Mouse (Mus musculus) kidney, embryonic 15.5 days (tissue): ENCODE results near the gene Ell3. TPM values are rescaled to one million over a fixed set of nuclear protein-coding genes. Genes with fewer than 3 reads are reported as not detected.

Source experiments
- ATAC-seq: fragments of 200-750 bp; cut with Nextera tagmentation; replicated peaks from 2 replicates; pipeline ENCODE4 v1.8.0; 2017; ENCODE audit warnings: moderate TSS enrichment; ENCODE audit not compliant: low FRiP score
- H3K27ac ChIP-seq: fragments of 300-500 bp; sonication (generic); 2 replicates; pipeline ENCODE4 v1.5.1; 2015; ENCODE audit warnings: mild to moderate bottlenecking, inconsistent platforms
- H3K27me3 ChIP-seq: fragments of 300-500 bp; sonication (generic); 2 replicates; pipeline ENCODE4 v1.6.1; 2015; ENCODE audit warnings: inconsistent platforms
- H3K36me3 ChIP-seq: fragments of 300-500 bp; sonication (generic); 2 replicates; pipeline ENCODE4 v1.6.1; 2015; ENCODE audit warnings: inconsistent platforms
- H3K4me1 ChIP-seq: fragments of 300-500 bp; sonication (generic); 2 replicates; pipeline ENCODE4 v1.6.1; 2015; ENCODE audit warnings: inconsistent platforms
- H3K4me2 ChIP-seq: fragments of 300-500 bp; sonication (generic); 2 replicates; pipeline ENCODE4 v1.6.1; 2015; ENCODE audit warnings: moderate library complexity, mild to moderate bottlenecking, inconsistent platforms
- H3K4me3 ChIP-seq: fragments of 300-500 bp; sonication (generic); replicated peaks from 2 replicates; pipeline ENCODE4 v1.5.1; 2015; ENCODE audit warnings: mild to moderate bottlenecking, inconsistent platforms
- H3K9ac ChIP-seq: fragments of 300-500 bp; sonication (generic); 2 replicates; pipeline ENCODE4 v1.6.1; 2015; ENCODE audit warnings: mild to moderate bottlenecking, inconsistent platforms
- H3K9me3 ChIP-seq: fragments of 300-500 bp; sonication (generic); replicated peaks from 2 replicates; pipeline ENCODE4 v1.6.1; 2016; ENCODE audit warnings: inconsistent platforms
- WGBS: fragments of 180-500 bp; shearing (Covaris S2); methylation state at CpG from one replicate; pipeline ENCODE4 v1.1.7; 2015; ENCODE audit warnings: mixed read lengths; 5-methylcytosine and 5-hydroxymethylcytosine counted together
- polyA plus RNA-seq: library from polyadenylated mRNA; unstranded; fragments of >200 nt; fragmentation: Nextera tagmentation; extraction: Ambion mirVana; gene quantifications from 2 replicates; pipeline ENCODE4 v1.2.1, GENCODE M21; 2015

Gene Ell3
- polyA plus RNA-seq, 1 experiment from 2014 or later, result 11.2 TPM

GRCm38 (mm10) chr2:121445117-121445516 lies 1.0 kb upstream of the Ell3 start:
- no peak overlapping the region for H3K4me2 ChIP-seq
- H3K4me3 ChIP-seq, result no peak overlapping the region
- H3K36me3 ChIP-seq, result peaks cover 2% of the 10 kb centered on the region; the same call in 1 of the 2 replicates
- no peak overlapping the region for H3K27ac ChIP-seq
- H3K27me3 ChIP-seq, result no peaks in the 10 kb centered on the region
- peaks cover 28% of the 10 kb centered on the region for H3K4me1 ChIP-seq
- no peak overlapping the region for H3K9ac ChIP-seq
- 86% methylated on average over 3 of the region's 3 CpGs for WGBS
- no peak for ATAC-seq
- no peaks in the 10 kb centered on the region for H3K9me3 ChIP-seq

- WGBS, result 3% methylated on average over 8 of the region's 8 CpGs
Observed at GRCm38 (mm10) chr2:121443068-121443349, 1.1 kb downstream of the Ell3 start.

GRCm38 (mm10) chr2:121442259-121443067 lies 1.6 kb downstream of the Ell3 start:
- ATAC-seq, result peak; percentile 90
- Histone ChIP-seq H3K27me3 (no peaks in the 10 kb centered on the region), H3K4me3 (peak overlapping the region; percentile 61), H3K4me1 (peaks cover 19% of the 10 kb centered on the region), H3K36me3 (peaks cover 28% of the 10 kb centered on the region), H3K9ac (peak overlapping the region; percentile 53), H3K4me2 (peak overlapping the region; percentile 97), H3K9me3 (no peaks in the 10 kb centered on the region), H3K27ac (peak overlapping the region; percentile 45; the same call in 1 of the 2 replicates)
- WGBS, result under 1% methylated on average over 30 of the region's 30 CpGs

More at GRCm38 (mm10) chr2:121443068-121443349, 1.1 kb downstream of the Ell3 start:
- H3K4me3 ChIP-seq, result peak overlapping the region; percentile 61
- peak overlapping the region; percentile 45; the same call in 1 of the 2 replicates for H3K27ac ChIP-seq
- H3K4me2 ChIP-seq, result peak overlapping the region; percentile 97
- H3K9ac ChIP-seq, result peak overlapping the region; percentile 53
- H3K9me3 ChIP-seq, result no peaks in the 10 kb centered on the region
- ATAC-seq, result no peak
- H3K27me3 ChIP-seq, result no peaks in the 10 kb centered on the region
- peaks cover 23% of the 10 kb centered on the region for H3K36me3 ChIP-seq
- H3K4me1 ChIP-seq, result peaks cover 25% of the 10 kb centered on the region

GRCm38 (mm10) chr2:121441800-121442199 lies 2.3 kb downstream of the Ell3 start:
- H3K9me3 ChIP-seq, result no peaks in the 10 kb centered on the region
- no peaks in the 10 kb centered on the region for H3K27me3 ChIP-seq
- 7% methylated on average over 11 of the region's 11 CpGs for WGBS
- ATAC-seq, result peak; percentile 43; the same call in 1 of the 2 replicates
- peaks cover 19% of the 10 kb centered on the region for H3K4me1 ChIP-seq
- H3K4me2 ChIP-seq, result peak overlapping the region; percentile 97
- peak overlapping the region; percentile 53 for H3K9ac ChIP-seq
- peak overlapping the region; percentile 61 for H3K4me3 ChIP-seq
- no peak overlapping the region for H3K27ac ChIP-seq
- H3K36me3 ChIP-seq, result peaks cover 35% of the 10 kb centered on the region

GRCm38 (mm10) chr2:121440834-121441605 lies 3.1 kb downstream of the Ell3 start:
- Histone ChIP-seq H3K36me3 (peaks cover 41% of the 10 kb centered on the region), H3K4me1 (peaks cover 19% of the 10 kb centered on the region)
- 55% methylated on average over 5 of the region's 5 CpGs for WGBS

GRCm38 (mm10) chr2:121439746-121440145 lies 4.3 kb downstream of the Ell3 start:
- peaks cover 53% of the 10 kb centered on the region for H3K36me3 ChIP-seq
- ATAC-seq, result no peak
- peaks cover 19% of the 10 kb centered on the region for H3K4me1 ChIP-seq
- H3K9ac ChIP-seq, result no peak overlapping the region
- no peak overlapping the region for H3K4me2 ChIP-seq
- H3K4me3 ChIP-seq, result no peak overlapping the region
- no peaks in the 10 kb centered on the region for H3K27me3 ChIP-seq
- H3K27ac ChIP-seq, result no peak overlapping the region
- H3K9me3 ChIP-seq, result no peaks in the 10 kb centered on the region
- 62% methylated on average over 4 of the region's 4 CpGs for WGBS

More at GRCm38 (mm10) chr2:121440834-121441605, 3.1 kb downstream of the Ell3 start:
- no peak overlapping the region for H3K9ac ChIP-seq
- no peak overlapping the region for H3K4me3 ChIP-seq
- H3K27ac ChIP-seq, result no peak overlapping the region
- peak overlapping the region; percentile 97; the same call in 1 of the 2 replicates for H3K4me2 ChIP-seq
- no peaks in the 10 kb centered on the region for H3K9me3 ChIP-seq
- ATAC-seq, result no peak
- no peaks in the 10 kb centered on the region for H3K27me3 ChIP-seq

GRCm38 (mm10) chr2:121434854-121435253 lies 9.2 kb downstream of the Ell3 start:
- WGBS, result 96% methylated on average over 1 of the region's 1 CpGs
- H3K4me3 ChIP-seq, result no peak overlapping the region
- H3K4me1 ChIP-seq, result no peaks in the 10 kb centered on the region
- no peak overlapping the region for H3K27ac ChIP-seq
- no peak overlapping the region for H3K9ac ChIP-seq
- no peak for ATAC-seq
- no peak overlapping the region for H3K4me2 ChIP-seq
- H3K27me3 ChIP-seq, result no peaks in the 10 kb centered on the region
- H3K9me3 ChIP-seq, result no peaks in the 10 kb centered on the region
- H3K36me3 ChIP-seq, result peaks cover 98% of the 10 kb centered on the region

GRCm38 (mm10) chr2:121425890-121426289 lies 18.2 kb downstream of the Ell3 start:
- no peak overlapping the region for H3K4me2 ChIP-seq

GRCm38 (mm10) chr2:121423166-121423565 lies 20.9 kb downstream of the Ell3 start:
- Histone ChIP-seq H3K4me1 (no peaks in the 10 kb centered on the region), H3K9ac (no peak overlapping the region), H3K4me3 (no peak overlapping the region), H3K27me3 (no peaks in the 10 kb centered on the region), H3K4me2 (no peak overlapping the region), H3K9me3 (no peaks in the 10 kb centered on the region), H3K27ac (no peak overlapping the region), H3K36me3 (peaks cover 93% of the 10 kb centered on the region)
- WGBS, result 90% methylated on average over 2 of the region's 2 CpGs
- no peak for ATAC-seq

More at GRCm38 (mm10) chr2:121425890-121426289, 18.2 kb downstream of the Ell3 start:
- Histone ChIP-seq H3K27ac (no peak overlapping the region), H3K9ac (no peak overlapping the region), H3K27me3 (no peaks in the 10 kb centered on the region), H3K9me3 (no peaks in the 10 kb centered on the region), H3K4me1 (no peaks in the 10 kb centered on the region), H3K36me3 (peaks cover 99% of the 10 kb centered on the region), H3K4me3 (no peak overlapping the region)
- no peak for ATAC-seq
- WGBS, result 96% methylated on average over 2 of the region's 2 CpGs

GRCm38 (mm10) chr2:121418476-121418875 lies 25.6 kb downstream of the Ell3 start:
- 87% methylated on average over 3 of the region's 3 CpGs for WGBS
- ATAC-seq, result no peak

GRCm38 (mm10) chr2:121416356-121416755 lies 27.7 kb downstream of the Ell3 start:
- 87% methylated on average over 6 of the region's 6 CpGs for WGBS
- Histone ChIP-seq H3K4me1 (peaks cover 30% of the 10 kb centered on the region), H3K4me3 (0 out of 2 replicates have a peak overlapping the region, but pooled peaks have one; percentile 6), H3K27me3 (no peaks in the 10 kb centered on the region), H3K4me2 (peak overlapping the region; percentile 64; the same call in 1 of the 2 replicates), H3K9me3 (no peaks in the 10 kb centered on the region), H3K27ac (no peak overlapping the region), H3K36me3 (peaks cover 43% of the 10 kb centered on the region), H3K9ac (no peak overlapping the region)
- ATAC-seq, result no peak

More at GRCm38 (mm10) chr2:121418476-121418875, 25.6 kb downstream of the Ell3 start:
- no peaks in the 10 kb centered on the region for H3K9me3 ChIP-seq
- H3K4me2 ChIP-seq, result no peak overlapping the region
- H3K27ac ChIP-seq, result no peak overlapping the region
- H3K9ac ChIP-seq, result no peak overlapping the region
- no peak overlapping the region for H3K4me3 ChIP-seq
- peaks cover 22% of the 10 kb centered on the region for H3K4me1 ChIP-seq
- peaks cover 64% of the 10 kb centered on the region for H3K36me3 ChIP-seq
- H3K27me3 ChIP-seq, result no peaks in the 10 kb centered on the region

GRCm38 (mm10) chr2:121415591-121415990 lies 28.5 kb downstream of the Ell3 start:
- whole genome bisulfite sequencing, result 81% methylated on average over 3 of the region's 3 CpGs
- H3K4me2 ChIP-seq, result peak overlapping the region; percentile 64
- no peak for ATAC-seq
- peaks cover 37% of the 10 kb centered on the region for H3K36me3 ChIP-seq
- H3K27me3 ChIP-seq, result no peaks in the 10 kb centered on the region
- H3K4me1 ChIP-seq, result peaks cover 30% of the 10 kb centered on the region
- H3K4me3 ChIP-seq, result peak overlapping the region; percentile 96
- no peaks in the 10 kb centered on the region for H3K9me3 ChIP-seq
- H3K27ac ChIP-seq, result no peak overlapping the region
- H3K9ac ChIP-seq, result peak overlapping the region; percentile 98
